Mouse (Mus musculus) testis, adult 2 months (tissue): ENCODE measurements around the gene Itpk1. TPM values are rescaled to one million over a fixed set of nuclear protein-coding genes. Genes with fewer than 3 reads are reported as not detected.

Source experiments
- H3K27ac ChIP-seq: fragments of 200-500 bp; 2 replicates; pipeline ENCODE4 v1.5.1; 2012; ENCODE audit warnings: low read depth, low read length; ENCODE audit not compliant: control insufficient read depth, insufficient read depth
- H3K27me3 ChIP-seq: fragments of 200-500 bp; 2 replicates; pipeline ENCODE4 v1.6.1; 2012; ENCODE audit warnings: mild to moderate bottlenecking, low read length, moderate library complexity; ENCODE audit not compliant: control insufficient read depth, insufficient read depth
- H3K36me3 ChIP-seq: fragments of 200-500 bp; 2 replicates; pipeline ENCODE4 v1.6.1; 2012; ENCODE audit warnings: mild to moderate bottlenecking, low read length; ENCODE audit not compliant: control insufficient read depth, insufficient read depth
- H3K4me1 ChIP-seq: fragments of 200-500 bp; 2 replicates; pipeline ENCODE4 v1.6.1; 2012; ENCODE audit warnings: low read length; ENCODE audit not compliant: control insufficient read depth, insufficient read depth
- H3K4me3 ChIP-seq: fragments of 200-500 bp; 2 replicates; pipeline ENCODE4 v1.5.1; 2012; ENCODE audit warnings: low read depth, mild to moderate bottlenecking, low read length, moderate library complexity, mixed read lengths; ENCODE audit not compliant: control insufficient read depth
- CTCF ChIP-seq: fragments of 200-500 bp; IDR thresholded peaks from 2 replicates; pipeline ENCODE4 v1.5.1; 2012; ENCODE audit warnings: low read depth, mild to moderate bottlenecking, inconsistent platforms, low read length, moderate library complexity; ENCODE audit not compliant: control insufficient read depth, insufficient read depth, insufficient replicate concordance
- POLR2A ChIP-seq: fragments of 200-500 bp; IDR thresholded peaks from 2 replicates; pipeline ENCODE4 v1.6.1; 2012; ENCODE audit warnings: low read depth, mild to moderate bottlenecking, inconsistent platforms, low read length, moderate library complexity; ENCODE audit not compliant: control insufficient read depth
- polyA plus RNA-seq: library from polyadenylated mRNA; depleted of rRNA; stranded (reverse); fragments of >200 nt; gene quantifications from 2 replicates; pipeline ENCODE4 v1.2.3, GENCODE M21; 2012

Itpk1 gene
- polyA plus RNA-seq, 1 experiment = 32.3 TPM

GRCm38 (mm10) chr12:102703111-102703412 is 1.7 kb downstream of the Itpk1 start:
- Histone ChIP-seq H3K27me3 (no peaks in the 10 kb centered on the region), H3K4me1 (peaks cover 35% of the 10 kb centered on the region), H3K36me3 (no peaks in the 10 kb centered on the region), H3K4me3 (peak overlapping the region; percentile 95), H3K27ac (no peak overlapping the region)
- no peak for TF ChIP-seq POLR2A
- TF ChIP-seq CTCF = no peak

GRCm38 (mm10) chr12:102702356-102703110 is 2.2 kb downstream of the Itpk1 start:
- TF ChIP-seq CTCF = peak; percentile 25; the same call in 1 of the 2 replicates
- TF ChIP-seq POLR2A = no peak

GRCm38 (mm10) chr12:102701691-102702207 is 3.0 kb downstream of the Itpk1 start:
- Histone ChIP-seq H3K27me3 (no peaks in the 10 kb centered on the region), H3K36me3 (no peaks in the 10 kb centered on the region), H3K4me1 (peaks cover 40% of the 10 kb centered on the region), H3K4me3 (no peak overlapping the region), H3K27ac (no peak overlapping the region)
- no peak for TF ChIP-seq CTCF
- no peak for TF ChIP-seq POLR2A

More at GRCm38 (mm10) chr12:102702356-102703110, 2.2 kb downstream of the Itpk1 start:
- peak overlapping the region; percentile 95 for H3K4me3 ChIP-seq
- no peaks in the 10 kb centered on the region for H3K36me3 ChIP-seq
- H3K4me1 ChIP-seq = peaks cover 37% of the 10 kb centered on the region
- H3K27me3 ChIP-seq = no peaks in the 10 kb centered on the region
- no peak overlapping the region for H3K27ac ChIP-seq

- H3K36me3 ChIP-seq = no peaks in the 10 kb centered on the region
- no peak overlapping the region for H3K27ac ChIP-seq
- H3K27me3 ChIP-seq = no peaks in the 10 kb centered on the region
- TF ChIP-seq CTCF (no peak), POLR2A (no peak)
- no peak overlapping the region for H3K4me3 ChIP-seq
- H3K4me1 ChIP-seq = peaks cover 45% of the 10 kb centered on the region
These were observed 4.3 kb downstream of the Itpk1 start for GRCm38 (mm10) chr12:102700453-102700852.

GRCm38 (mm10) chr12:102699156-102699555 is 5.6 kb downstream of the Itpk1 start:
- Histone ChIP-seq H3K4me1 (peaks cover 37% of the 10 kb centered on the region), H3K27me3 (no peaks in the 10 kb centered on the region), H3K36me3 (no peaks in the 10 kb centered on the region), H3K4me3 (no peak overlapping the region), H3K27ac (no peak overlapping the region)
- TF ChIP-seq POLR2A (no peak), CTCF (no peak)

GRCm38 (mm10) chr12:102698089-102698684 is 6.5 kb downstream of the Itpk1 start:
- H3K4me1 ChIP-seq = peaks cover 28% of the 10 kb centered on the region
- no peak overlapping the region for H3K4me3 ChIP-seq
- H3K36me3 ChIP-seq = no peaks in the 10 kb centered on the region
- TF ChIP-seq POLR2A = no peak
- TF ChIP-seq CTCF = no peak
- H3K27me3 ChIP-seq = no peaks in the 10 kb centered on the region
- no peak overlapping the region for H3K27ac ChIP-seq

GRCm38 (mm10) chr12:102697381-102697780 is 7.3 kb downstream of the Itpk1 start:
- H3K27me3 ChIP-seq = no peaks in the 10 kb centered on the region
- H3K4me3 ChIP-seq = no peak overlapping the region
- TF ChIP-seq POLR2A = no peak
- TF ChIP-seq CTCF = no peak
- H3K4me1 ChIP-seq = peaks cover 20% of the 10 kb centered on the region
- no peak overlapping the region for H3K27ac ChIP-seq
- no peaks in the 10 kb centered on the region for H3K36me3 ChIP-seq
